Mouse (Mus musculus): Measurements from ENCODE around the gene Fmnl2.

DNA sequence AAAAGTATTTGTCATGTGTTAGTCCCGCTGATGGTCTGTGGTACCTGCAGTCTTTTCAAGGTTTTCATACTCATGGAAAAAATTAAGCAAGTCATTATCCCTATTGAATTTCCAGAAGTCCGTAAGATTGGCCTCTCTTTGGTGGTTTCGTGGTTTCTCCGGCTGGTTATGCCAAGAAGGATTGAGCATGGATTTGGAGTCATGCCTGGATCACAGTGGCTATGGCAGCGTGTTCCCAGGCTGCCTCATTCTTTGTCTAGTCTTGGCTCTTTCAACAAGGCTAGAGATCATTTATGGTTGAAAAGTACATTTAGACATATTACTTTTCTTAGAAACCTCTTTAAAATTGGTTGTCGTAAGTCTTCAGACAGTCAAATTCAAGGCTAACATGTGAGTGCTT, 192.7 kb downstream of the Fmnl2 start:
- TF ChIP-seq POLR2A (IDR thresholded peaks at IDR 0.05; ENCODE audit: insufficient read length, low read depth) = no peak
- no peak for TF ChIP-seq USF1 (IDR thresholded peaks at IDR 0.05; ENCODE audit: low read depth)

All from myocyte (in vitro differentiated cells).